Mouse (Mus musculus): Measurements from ENCODE around the gene Nle1.
"Not testable (repeated sequence)": the region's sequence is repeated elsewhere in the genome, so short reads cannot be mapped to it uniquely, and the experiment has no call there.

Gene Nle1

DNA sequence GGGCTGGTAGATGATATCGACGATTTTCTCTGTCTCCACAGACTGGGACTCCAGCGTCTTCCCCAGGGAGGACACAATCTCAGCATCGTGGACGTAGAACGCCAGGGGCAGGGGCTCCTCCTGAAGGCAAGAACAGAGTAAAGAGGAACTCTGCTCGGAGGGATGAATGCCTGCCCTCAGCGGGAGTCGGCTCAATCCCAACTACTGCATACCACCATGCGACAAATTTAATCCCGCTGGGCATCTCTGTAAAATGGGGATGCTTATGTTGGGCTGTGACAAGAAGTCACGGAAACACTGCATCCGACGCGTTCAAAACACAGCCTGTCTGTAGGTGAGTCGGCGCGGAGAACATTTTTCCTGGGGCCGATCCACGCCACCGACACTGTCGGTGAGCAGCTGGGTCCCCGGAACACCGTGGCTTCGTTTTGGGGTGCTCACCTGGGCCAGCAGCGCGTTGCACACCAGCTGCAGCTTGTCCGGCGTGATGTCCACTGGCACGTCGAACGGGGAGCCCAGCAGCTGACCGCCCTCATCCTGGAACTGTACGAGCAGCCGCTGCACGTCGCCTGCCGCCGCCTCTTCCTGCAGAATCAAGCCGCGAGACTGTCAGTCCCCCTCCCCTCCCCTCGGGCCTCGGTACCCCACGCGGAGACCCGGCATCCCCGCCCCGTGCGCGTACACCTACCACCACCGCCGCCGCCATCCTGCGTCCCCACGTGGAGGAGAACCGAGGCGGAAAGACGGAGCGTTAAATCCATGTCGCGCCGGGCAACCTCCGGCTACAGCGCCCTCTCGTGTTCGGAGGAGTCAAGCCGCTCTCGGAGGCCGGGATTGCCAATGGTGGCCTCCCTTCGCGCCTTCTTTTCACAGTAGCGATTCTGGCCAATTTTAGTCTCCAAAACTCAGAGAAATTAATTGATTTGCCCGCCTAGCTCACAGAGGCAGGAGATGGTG lies at the start of gene Nle1:
Gene Nle1, minus strand, starts transcription at position 761 of the 957 bp plus-strand sequence.
- DNase-seq (ENCODE audit: low spot score) = peak; percentile 89

DNA sequence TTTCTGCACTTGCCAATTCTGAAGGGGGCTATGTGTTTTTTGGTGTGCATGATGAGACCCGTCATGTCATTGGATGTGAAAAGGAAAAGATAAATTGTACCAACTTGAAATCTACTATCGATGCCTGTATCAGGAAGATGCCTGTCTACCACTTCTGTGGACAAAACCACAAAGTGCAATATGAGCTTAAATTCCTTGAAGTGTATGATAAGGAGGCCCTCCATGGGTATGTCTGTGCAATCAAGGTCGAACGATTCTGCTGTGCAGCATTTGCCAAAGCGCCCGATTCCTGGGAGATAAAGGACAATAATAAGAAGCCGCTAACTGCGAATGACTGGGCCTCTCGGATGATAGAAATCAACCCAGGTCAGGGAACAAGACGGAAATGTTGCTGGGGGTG lies 48.7 kb upstream of the Nle1 start:
- DNase-seq (ENCODE audit: low spot score) = no peak

GRCm38 (mm10) chr11:82954631-82955030 lies 46.4 kb upstream of the Nle1 start:
- DNase-seq (ENCODE audit: low spot score) = no peak

DNA sequence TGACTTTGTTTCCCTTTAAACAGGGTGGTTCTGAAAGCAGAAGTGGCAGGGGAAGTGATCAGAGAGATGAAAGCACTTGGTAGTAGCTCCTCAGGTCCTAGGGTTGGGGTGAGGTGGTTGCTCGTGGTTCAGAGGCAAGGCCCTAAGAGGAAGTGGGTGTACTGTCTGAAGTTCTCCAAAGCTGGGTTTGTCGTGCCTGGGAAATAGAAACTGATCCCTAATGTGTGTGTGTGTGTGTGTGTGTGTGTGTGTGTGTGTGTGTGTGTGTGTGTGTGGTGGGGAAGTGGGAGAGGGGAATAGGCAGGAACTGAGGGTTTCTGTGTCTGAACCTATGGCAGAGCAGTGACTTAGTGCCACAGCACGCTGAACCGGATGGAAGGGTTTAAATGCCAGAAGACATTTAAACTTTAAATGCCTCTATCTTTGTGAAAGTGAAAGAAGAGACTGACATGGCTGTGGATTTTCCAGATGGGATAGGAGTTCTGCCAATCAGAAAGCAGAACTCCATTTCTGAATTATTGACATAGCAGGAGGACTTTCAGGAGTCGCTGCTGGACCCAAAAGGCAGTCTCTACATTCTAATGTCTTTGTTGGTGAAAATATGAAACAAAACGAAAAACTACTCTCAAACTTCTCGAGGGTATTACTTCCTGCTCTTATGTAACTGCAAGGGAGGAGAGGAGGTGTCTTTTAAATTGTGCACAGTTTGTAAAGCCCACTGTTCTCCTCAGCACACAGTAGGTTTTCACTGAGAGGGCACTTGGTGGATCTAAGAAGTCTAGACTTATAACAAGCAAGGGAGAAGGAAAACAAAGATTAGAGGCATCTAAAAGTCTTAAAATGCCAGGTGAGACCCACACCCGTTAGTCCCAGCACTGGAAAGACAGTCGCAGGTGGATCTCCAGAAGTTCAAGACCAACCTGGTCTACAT lies 44.7 kb upstream of the Nle1 start:
- DNase-seq (ENCODE audit: low spot score) = no peak

DNA sequence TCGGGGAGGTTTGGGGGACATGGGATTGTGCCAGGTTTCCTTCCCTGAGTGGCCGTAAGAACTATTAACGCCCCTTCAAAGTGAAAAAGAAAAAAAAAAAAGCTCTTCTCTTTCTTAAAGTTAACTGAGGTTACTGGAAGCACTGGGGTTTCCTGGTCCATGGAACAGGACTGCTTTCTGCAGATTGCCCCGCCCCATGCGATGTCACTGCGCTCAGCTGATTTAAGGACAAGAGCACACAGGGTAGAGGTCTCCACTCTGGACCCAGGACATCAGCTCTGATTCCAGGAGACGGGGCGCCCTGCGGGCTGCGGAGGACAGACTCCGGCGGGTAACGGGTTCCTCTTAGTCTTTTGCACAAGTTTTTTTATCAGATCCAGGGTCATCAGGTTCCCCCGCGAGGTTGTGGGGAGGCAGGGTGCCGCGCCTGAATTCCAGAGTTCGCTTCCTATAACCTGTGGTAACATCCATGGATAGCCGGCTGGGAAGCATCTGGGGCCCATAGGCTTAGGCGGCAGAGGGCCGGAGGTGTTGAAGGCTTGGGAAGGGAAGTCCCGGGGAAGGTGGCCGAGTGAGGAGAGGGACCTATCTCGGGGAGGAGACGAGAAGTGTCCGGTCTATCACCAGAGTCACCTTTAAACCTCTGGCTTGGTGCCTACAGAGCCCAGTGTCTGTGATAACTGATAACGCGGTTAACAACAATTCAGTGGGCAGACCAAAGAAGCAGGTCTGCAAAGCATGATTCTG lies 43.8 kb upstream of the Nle1 start:
- no peak for DNase-seq (ENCODE audit: low spot score)

- DNase-seq (ENCODE audit: low spot score) = no peak
Measured at GRCm38 (mm10) chr11:82950736-82951481, 42.7 kb upstream of the Nle1 start, which contains the start of gene Slfn5. Gene Slfn5 (plus strand): TSS chr11:82951349.

DNA sequence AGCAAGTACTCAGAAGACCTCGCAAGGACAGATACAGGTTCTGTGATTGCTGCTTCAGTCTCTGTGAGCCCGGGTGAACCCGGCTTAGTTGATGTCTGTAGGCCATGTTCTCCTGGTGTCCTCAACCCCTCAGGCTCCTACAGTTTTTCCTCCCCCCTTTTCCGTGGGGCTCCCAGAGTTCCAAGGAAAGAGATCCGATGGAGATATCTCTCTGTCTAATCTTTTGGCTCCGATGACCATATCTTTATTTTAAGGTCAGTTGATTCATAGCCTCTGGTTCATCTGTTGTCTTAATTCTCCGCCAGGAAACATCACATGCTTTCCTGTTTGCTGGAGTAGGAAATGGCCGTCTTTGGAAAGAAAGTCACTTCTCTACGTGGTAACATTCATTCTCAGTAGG lies 40.8 kb upstream of the Nle1 start:
- no peak for DNase-seq (ENCODE audit: low spot score)

DNA sequence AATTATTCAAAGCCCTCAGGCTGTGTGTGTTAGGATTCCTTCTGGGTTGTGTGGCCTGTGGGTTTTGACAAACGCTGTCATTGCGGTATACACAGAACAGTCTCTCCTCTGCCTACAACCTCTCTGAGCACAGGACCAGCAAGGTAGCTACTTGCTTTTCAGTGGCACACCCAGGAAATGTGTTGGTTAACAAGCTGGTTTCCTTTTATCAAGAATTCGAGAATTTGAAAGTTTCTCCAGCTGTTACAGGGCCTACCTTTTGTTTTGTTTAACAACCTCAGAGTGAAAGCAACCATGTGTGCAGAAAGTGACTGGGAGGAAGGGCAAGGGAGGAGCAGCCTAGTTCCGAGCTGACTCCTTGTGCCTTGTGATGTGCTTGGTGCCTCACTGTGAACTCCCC lies 39.2 kb upstream of the Nle1 start:
- DNase-seq (ENCODE audit: low spot score) = no peak

- no peak for DNase-seq (ENCODE audit: low spot score)
Measured at GRCm38 (mm10) chr11:82945636-82946035, 37.4 kb upstream of the Nle1 start.

DNA sequence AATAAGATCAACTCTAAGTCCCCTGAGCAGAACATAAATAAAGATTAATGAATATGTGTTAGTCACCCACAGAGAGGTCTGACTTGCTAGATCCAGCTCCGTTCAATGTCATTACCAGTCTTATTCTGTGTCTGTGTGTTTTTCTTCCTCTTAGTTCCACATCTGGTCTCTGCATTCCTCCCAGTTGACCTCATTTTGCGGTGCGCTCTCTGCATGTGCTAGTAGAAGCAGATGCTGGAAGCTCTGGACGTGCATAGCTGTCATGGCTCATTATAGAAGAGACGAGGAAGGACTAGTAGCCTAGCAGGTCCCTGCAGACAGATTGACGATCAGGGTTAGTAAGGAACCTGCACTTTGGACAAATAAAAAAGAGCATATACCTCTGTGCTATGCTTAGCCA lies 35.1 kb upstream of the Nle1 start:
- no peak for DNase-seq (ENCODE audit: low spot score)

GRCm38 (mm10) chr11:82933186-82933585 lies 25.0 kb upstream of the Nle1 start:
- no peak for DNase-seq (ENCODE audit: low spot score)

DNA sequence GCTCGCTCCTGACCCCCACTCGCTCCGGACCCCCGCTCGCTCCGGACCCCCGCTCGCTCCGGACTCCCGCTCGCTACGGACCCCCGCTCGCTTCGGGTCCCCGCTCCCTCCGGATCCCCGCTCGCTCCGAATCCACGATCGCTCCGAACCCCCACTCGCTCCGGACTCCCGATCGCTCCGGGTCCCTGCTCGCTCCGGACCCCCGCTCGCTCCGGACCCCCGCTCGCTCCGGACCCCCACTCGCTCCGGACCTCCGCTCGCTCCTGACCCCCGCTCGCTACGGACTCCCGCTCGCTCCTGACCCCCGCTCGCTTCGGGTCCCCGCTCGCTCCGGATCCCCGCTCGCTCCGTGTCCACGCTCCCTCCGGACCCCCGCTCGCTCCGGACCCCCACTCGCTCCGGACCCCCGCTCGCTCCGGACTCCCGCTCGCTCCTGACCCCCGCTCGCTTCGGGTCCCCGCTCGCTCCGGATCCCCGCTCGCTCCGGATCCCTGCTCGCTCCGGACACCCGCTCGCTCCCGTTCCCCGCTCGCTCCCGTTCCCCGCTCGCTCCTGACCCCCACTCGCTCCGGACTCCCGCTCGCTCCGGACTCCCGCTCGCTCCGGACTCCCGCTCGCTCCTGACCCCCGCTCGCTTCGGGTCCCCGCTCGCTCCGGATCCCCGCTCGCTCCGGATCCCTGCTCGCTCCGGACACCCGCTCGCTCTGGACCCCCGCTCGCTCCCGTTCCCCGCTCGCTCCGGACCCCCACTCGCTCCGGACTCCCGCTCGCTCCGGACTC lies 23.6 kb upstream of the Nle1 start:
- not testable (repeated sequence) for DNase-seq (ENCODE audit: low spot score)

DNA sequence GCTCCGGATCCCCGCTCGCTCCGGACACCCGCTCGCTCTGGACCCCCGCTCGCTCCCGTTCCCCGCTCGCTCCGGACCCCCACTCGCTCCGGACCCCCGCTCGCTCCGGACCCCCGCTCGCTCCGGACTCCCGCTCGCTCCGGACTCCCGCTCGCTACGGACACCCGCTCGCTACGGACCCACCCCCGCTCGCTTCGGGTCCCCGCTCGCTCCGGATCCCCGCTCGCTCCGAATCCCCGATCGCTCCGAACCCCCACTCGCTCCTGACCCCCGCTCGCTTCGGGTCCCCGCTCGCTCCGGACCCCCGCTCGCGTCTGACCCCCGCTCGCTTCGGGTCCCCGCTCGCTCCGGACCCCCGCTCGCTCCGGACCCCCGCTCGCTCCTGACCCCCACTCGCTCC lies 22.9 kb upstream of the Nle1 start:
- not testable (repeated sequence) for DNase-seq (ENCODE audit: low spot score)

DNA sequence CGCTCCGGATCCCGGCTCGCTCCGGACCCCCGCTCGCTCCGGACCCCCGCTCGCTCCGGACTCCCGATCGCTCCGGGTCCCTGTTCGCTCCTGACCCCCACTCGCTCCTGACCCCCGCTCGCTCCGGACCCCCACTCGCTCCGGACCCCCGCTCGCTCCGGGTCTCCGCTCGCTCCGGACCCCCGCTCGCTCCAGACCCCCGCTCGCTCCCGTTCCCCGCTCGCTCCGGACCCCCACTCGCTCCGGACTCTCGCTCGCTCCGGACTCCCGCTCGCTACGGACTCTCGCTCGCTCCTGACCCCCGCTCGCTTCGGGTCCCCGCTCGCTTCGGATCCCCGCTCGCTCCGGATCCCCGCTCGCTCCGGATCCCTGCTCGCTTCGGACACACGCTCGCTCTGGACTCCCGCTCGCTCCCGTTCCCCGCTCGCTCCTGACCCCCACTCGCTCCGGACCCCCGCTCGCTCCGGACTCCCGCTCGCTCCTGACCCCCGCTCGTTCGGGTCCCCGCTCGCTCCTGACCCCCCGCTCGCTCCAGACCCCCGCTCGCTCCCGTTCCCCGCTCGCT lies 22.3 kb upstream of the Nle1 start:
- DNase-seq (ENCODE audit: low spot score) = not testable (repeated sequence)

- DNase-seq (ENCODE audit: low spot score) = no peak
Measured at GRCm38 (mm10) chr11:82929633-82929950, 21.4 kb upstream of the Nle1 start.

- DNase-seq (ENCODE audit: low spot score) = no peak
Measured at GRCm38 (mm10) chr11:82928897-82929632, 20.9 kb upstream of the Nle1 start.

DNA sequence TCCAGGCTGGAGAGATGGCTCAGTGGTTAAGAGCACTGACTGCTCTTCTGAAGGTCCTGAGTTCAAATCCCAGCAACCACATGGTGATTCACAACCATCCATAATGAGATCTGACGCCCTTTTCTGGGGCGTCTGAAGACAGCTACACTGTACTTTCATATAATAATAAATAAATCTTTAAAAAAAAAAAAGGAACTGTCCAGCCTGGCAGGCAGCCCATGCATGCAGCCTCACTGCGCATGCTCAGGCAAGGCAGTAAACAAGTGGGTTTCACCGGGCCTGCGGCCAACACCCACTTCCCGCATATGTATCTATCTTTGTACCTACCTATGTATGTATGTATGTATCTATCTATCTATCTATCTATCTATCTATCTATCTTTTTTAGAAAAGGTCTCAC lies 15.7 kb upstream of the Nle1 start:
- DNase-seq (ENCODE audit: low spot score) = not testable (repeated sequence)

GRCm38 (mm10) chr11:82921691-82922090 lies 13.5 kb upstream of the Nle1 start:
- DNase-seq (ENCODE audit: low spot score) = no peak

- DNase-seq (ENCODE audit: low spot score) = no peak
Measured at GRCm38 (mm10) chr11:82920768-82921167, 12.6 kb upstream of the Nle1 start.

Data from testis, postnatal 14 days (tissue).